Mouse (Mus musculus) adrenal gland, postnatal 4 days (tissue): ENCODE measurements around the gene Dchs1. TPM values are rescaled to one million over a fixed set of nuclear protein-coding genes. Genes with fewer than 3 reads are reported as not detected.

Source experiments
- DNase-seq, 2 experiments: peaks; one replicate each; pipeline ENCODE4 v3.0.0; 2021 to 2022; ENCODE audit warnings: low spot score in 2 of 2, mixed read lengths in 2 of 2
- total RNA-seq, 2 experiments: library from RNA; stranded (reverse); gene quantifications; 2 replicates each; pipeline ENCODE4 v1.2.3; 2021

Gene Dchs1
- total RNA-seq, 2 experiments from 2014 or later = 23.7 to 29.4 TPM

- DNase-seq = no peak
Measured at GRCm38 (mm10) chr7:105784556-105784955, 2.9 kb downstream of the Dchs1 start.

- no peak for DNase-seq
Measured at GRCm38 (mm10) chr7:105783861-105784260, 3.6 kb downstream of the Dchs1 start.

GRCm38 (mm10) chr7:105778553-105779265 is 8.7 kb downstream of the Dchs1 start:
- no peak for DNase-seq

GRCm38 (mm10) chr7:105777797-105778552 is 9.5 kb downstream of the Dchs1 start:
- DNase-seq = no peak

- no peak for DNase-seq
Measured at GRCm38 (mm10) chr7:105777316-105777715, 10.1 kb downstream of the Dchs1 start.

GRCm38 (mm10) chr7:105776026-105776425 is 11.4 kb downstream of the Dchs1 start:
- no peak for DNase-seq

GRCm38 (mm10) chr7:105774661-105775060 is 12.8 kb downstream of the Dchs1 start:
- DNase-seq = no peak

- no peak for DNase-seq
Measured at GRCm38 (mm10) chr7:105773041-105773440, 14.4 kb downstream of the Dchs1 start.

- no peak for DNase-seq
Measured at GRCm38 (mm10) chr7:105772331-105772730, 15.1 kb downstream of the Dchs1 start.

- no peak for DNase-seq
Measured at GRCm38 (mm10) chr7:105769959-105770358, 17.5 kb downstream of the Dchs1 start.

GRCm38 (mm10) chr7:105767729-105768165 is 19.7 kb downstream of the Dchs1 start:
- no peak for DNase-seq

- no peak for DNase-seq
Measured at GRCm38 (mm10) chr7:105764331-105764730, 23.1 kb downstream of the Dchs1 start.

GRCm38 (mm10) chr7:105762517-105763270 is 24.8 kb downstream of the Dchs1 start:
- no peak for DNase-seq

GRCm38 (mm10) chr7:105761813-105762484 is 25.5 kb downstream of the Dchs1 start:
- no peak for DNase-seq

- DNase-seq = no peak
Measured at GRCm38 (mm10) chr7:105753281-105753680, 34.2 kb downstream of the Dchs1 start.

- no peak for DNase-seq
Measured at GRCm38 (mm10) chr7:105752716-105753115, 34.7 kb downstream of the Dchs1 start.

GRCm38 (mm10) chr7:105751491-105752433 is 35.7 kb downstream of the Dchs1 start, which contains the start of gene Tpp1:
Tpp1 (minus strand) TSS chr7:105752235.
- peak; percentile 63 to 83 for DNase-seq

GRCm38 (mm10) chr7:105747776-105748175 is 39.7 kb downstream of the Dchs1 start:
- DNase-seq = no peak

GRCm38 (mm10) chr7:105743926-105744590 is 43.4 kb downstream of the Dchs1 start, which contains the start of gene Taf10:
Taf10 (minus strand) TSS chr7:105744361.
- DNase-seq = peak; percentile 69 to 73
